Mouse (Mus musculus) C2C12 (cell line): Measurements from ENCODE around the gene Auts2. TPM values are rescaled to one million over a fixed set of nuclear protein-coding genes. Genes with fewer than 3 reads are reported as not detected.

Source experiments
- H3K27me3 ChIP-seq: one replicate; pipeline ENCODE4 v1.6.1; 2011; ENCODE audit not compliant: control insufficient read depth, insufficient read depth, insufficient read length
- H3K36me3 ChIP-seq: one replicate; pipeline ENCODE4 v1.6.1; 2011; ENCODE audit not compliant: control insufficient read depth, insufficient read depth
- H3K4me3 ChIP-seq: one replicate; pipeline ENCODE4 v1.5.1; 2011; ENCODE audit warnings: mild to moderate bottlenecking, control low read depth; ENCODE audit not compliant: poor library complexity, insufficient read depth, severe bottlenecking
- H3K79me2 ChIP-seq: one replicate; pipeline ENCODE4 v1.6.1; 2011; ENCODE audit not compliant: control insufficient read depth, insufficient read depth
- H3K79me3 ChIP-seq: one replicate; pipeline ENCODE4 v1.6.1; 2011; ENCODE audit warnings: low read depth, control low read depth
- H3ac ChIP-seq: one replicate; pipeline ENCODE3; 2011; ENCODE audit warnings: low read depth; ENCODE audit not compliant: control insufficient read depth, insufficient read length
- CEBPB ChIP-seq: IDR thresholded peaks from one replicate; pipeline ENCODE4 v1.6.1; 2011; ENCODE audit warnings: low read depth, mild to moderate bottlenecking, control low read depth, moderate library complexity
- CTCF ChIP-seq: IDR thresholded peaks from one replicate; pipeline ENCODE4 v1.5.1; 2011; ENCODE audit not compliant: control insufficient read depth, insufficient read depth, insufficient read length
- FOSL1 ChIP-seq: IDR thresholded peaks from one replicate; pipeline ENCODE4 v1.8.0; 2011; ENCODE audit warnings: mild to moderate bottlenecking, low read length; ENCODE audit not compliant: poor library complexity, insufficient read depth, severe bottlenecking
- MAX ChIP-seq: IDR thresholded peaks from one replicate; pipeline ENCODE4 v1.6.1; 2011; ENCODE audit warnings: mild to moderate bottlenecking, control low read depth
- MYOD1 ChIP-seq: IDR thresholded peaks from one replicate; pipeline ENCODE4 v1.6.1; 2011; ENCODE audit warnings: low read depth; ENCODE audit not compliant: control insufficient read depth, insufficient read length
- MYOG ChIP-seq: IDR thresholded peaks from one replicate; pipeline ENCODE4 v1.6.1; 2011; ENCODE audit not compliant: control insufficient read depth, insufficient read length; ENCODE audit errors: extremely low read depth
- USF1 ChIP-seq: IDR thresholded peaks from one replicate; pipeline ENCODE4 v1.6.1; 2011; ENCODE audit warnings: low read depth, mild to moderate bottlenecking, control low read depth, moderate library complexity
- polyA plus RNA-seq: library from polyadenylated mRNA; unstranded; fragments of >200 nt; fragmentation: generic; extraction: Trizol; gene quantifications from one replicate; pipeline ENCODE4 v1.2.1, GENCODE M21; 2012; ENCODE audit warnings: missing spikeins

Gene Auts2
- polyA plus RNA-seq, 1 experiment = 8.4 TPM

DNA sequence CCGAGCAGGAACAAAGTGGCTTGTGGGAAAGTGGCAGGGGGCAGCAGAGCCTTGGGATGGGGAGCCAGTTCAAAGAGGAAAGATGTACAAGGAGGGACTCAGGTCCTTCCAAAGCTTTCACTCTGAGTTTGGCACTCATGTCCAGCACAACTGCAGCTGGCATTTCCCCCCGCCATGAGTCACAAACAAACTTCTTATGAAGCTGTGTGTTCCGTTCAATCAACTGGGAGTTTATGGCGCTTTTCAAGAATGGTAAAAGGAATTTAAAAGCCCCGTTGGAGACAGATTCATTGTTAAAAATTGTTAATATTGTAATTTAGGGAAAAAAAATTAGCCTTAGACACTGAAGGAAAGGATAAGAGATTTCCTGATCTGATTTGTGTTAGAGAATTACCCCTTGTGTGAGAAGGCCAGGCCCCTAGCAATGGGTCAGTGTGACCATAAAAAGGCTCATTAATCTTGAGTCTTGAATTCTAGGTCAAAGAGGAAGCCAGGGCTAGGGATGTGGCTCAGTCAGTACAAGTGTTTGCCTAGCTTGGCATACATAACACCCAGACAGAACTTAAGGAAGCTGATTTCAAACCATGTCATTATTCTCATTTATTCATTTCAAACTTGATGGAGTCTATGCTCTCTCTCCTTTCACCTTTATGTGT lies 831.5 kb downstream of the Auts2 start:
- Histone ChIP-seq H3K79me2 (no peaks in the 10 kb centered on the region), H3K27me3 (no peaks in the 10 kb centered on the region), H3K4me3 (no peak overlapping the region), H3K36me3 (no peaks in the 10 kb centered on the region), H3K79me3 (no peaks in the 10 kb centered on the region), H3ac (no peak overlapping the region)
- TF ChIP-seq CTCF (no peak), FOSL1 (no peak)

DNA sequence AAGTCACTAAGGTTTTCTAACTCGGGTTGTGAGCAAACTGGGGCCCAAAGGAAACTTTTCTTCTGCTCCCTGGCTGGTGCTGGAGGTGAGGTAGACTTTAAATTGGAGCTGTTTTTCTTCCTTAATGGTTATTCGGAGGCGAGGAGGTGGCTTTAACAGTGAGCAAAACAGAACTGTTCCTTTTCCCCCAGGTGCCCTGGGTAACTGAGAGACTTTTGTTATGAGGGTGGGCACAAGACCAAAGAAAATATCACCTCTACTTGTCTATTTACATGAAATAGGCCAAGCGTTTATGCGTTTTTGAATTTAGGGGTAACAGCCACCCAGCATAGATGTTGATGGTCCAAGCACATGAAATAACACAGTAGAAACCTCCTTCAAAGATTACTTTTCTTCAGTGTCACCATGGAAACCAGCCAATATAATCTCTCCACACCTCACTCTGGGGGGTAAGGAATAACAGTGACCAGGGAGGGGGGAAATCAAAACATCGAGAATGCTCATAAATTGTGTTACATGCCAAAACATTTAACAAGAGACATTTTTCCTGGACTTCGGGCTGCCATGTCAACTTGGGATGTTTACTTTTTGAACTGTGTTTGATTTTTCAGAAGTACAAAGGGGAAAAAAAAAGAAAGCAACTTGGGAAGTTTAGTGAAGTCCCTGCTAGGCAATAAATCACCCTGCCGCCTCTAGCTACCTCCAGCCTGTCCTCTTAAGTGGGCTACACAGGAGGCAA lies 832.2 kb downstream of the Auts2 start:
- H3ac ChIP-seq = no peak overlapping the region
- no peaks in the 10 kb centered on the region for H3K27me3 ChIP-seq
- no peaks in the 10 kb centered on the region for H3K36me3 ChIP-seq
- H3K4me3 ChIP-seq = no peak overlapping the region
- H3K79me3 ChIP-seq = no peaks in the 10 kb centered on the region
- H3K79me2 ChIP-seq = no peaks in the 10 kb centered on the region
- no peak for TF ChIP-seq MAX
- no peak for TF ChIP-seq CEBPB
- no peak for TF ChIP-seq CTCF
- no peak for TF ChIP-seq USF1
- no peak for TF ChIP-seq MYOD1
- TF ChIP-seq MYOG = no peak
- TF ChIP-seq FOSL1 = no peak

DNA sequence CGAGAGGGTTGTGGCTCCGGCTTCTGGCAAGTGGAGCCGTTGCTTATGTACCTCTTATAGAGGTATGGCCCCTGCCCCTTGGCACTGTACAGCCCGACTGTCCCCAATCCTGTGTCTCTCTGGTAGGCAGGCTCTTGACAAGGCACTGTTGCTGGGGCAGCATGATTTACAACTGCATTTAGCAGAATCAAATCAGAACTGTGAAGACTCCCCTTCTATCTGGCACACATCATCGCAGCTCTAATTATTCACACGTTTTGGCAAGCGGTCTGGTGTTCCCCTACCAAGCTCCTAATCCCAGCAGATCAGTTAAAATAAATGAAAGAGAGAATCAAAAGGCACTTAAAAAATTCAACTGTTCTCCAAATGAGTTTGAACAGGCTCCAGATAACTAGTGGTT lies 835.7 kb downstream of the Auts2 start:
- Histone ChIP-seq H3K36me3 (no peaks in the 10 kb centered on the region), H3K27me3 (no peaks in the 10 kb centered on the region), H3K79me2 (no peaks in the 10 kb centered on the region), H3K4me3 (no peak overlapping the region), H3ac (no peak overlapping the region), H3K79me3 (no peaks in the 10 kb centered on the region)
- no peak for TF ChIP-seq USF1
- TF ChIP-seq FOSL1 = no peak
- TF ChIP-seq MYOD1 = no peak
- no peak for TF ChIP-seq MAX
- no peak for TF ChIP-seq CEBPB
- no peak for TF ChIP-seq MYOG
- no peak for TF ChIP-seq CTCF

DNA sequence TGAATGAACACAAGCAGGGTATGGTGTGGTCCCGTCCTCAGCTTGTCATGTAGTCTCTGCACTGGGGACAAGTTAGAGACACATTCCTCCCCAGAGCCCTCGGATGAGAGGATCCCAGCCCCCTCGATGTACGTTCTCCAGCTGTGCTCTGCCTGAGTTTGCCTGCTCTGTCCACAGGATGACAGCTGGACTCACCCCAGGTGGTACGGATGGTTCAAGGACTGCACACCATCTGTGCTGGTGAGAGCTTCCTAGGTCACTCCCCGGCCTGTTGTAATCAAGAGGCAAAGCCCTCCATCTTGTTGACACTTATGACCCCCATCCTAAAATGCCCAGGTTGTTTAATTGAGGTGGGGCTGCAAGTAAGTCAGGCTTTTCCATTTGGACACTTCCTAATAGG lies 839.4 kb downstream of the Auts2 start:
- no peak overlapping the region for H3K4me3 ChIP-seq
- TF ChIP-seq USF1 = no peak
- TF ChIP-seq MYOD1 = no peak
- no peak for TF ChIP-seq CEBPB
- TF ChIP-seq CTCF = no peak
- TF ChIP-seq MAX = no peak
- no peak for TF ChIP-seq FOSL1
- TF ChIP-seq MYOG = no peak
- no peaks in the 10 kb centered on the region for H3K79me3 ChIP-seq
- H3K27me3 ChIP-seq = no peaks in the 10 kb centered on the region
- no peaks in the 10 kb centered on the region for H3K36me3 ChIP-seq
- H3K79me2 ChIP-seq = no peaks in the 10 kb centered on the region
- H3ac ChIP-seq = no peak overlapping the region

DNA sequence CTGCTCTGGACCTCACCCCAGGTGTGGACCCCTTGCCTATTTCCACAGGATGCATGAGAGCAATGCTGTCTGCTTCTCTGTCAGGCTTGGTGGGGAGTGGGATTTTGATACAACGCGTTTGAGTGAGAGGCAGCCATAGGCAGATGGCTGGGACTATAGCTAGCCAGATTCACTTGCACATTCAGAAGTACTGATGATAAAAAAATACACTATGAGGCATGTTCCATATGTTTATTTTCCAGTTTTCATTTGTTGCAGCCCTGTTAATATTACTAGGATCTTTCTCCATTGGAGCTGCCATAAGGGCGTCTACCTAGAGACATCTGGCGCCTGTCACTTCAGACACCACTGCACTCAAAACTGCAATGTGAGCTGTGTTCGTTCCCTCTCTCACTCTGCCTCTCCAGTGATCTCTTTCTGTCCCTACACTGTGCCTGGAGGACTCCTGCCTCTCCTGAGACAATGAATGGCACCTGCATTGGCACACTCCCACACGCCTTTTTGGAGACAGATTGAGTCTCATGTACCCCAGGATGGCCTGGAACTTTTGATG lies 840.2 kb downstream of the Auts2 start:
- Histone ChIP-seq H3K79me3 (no peaks in the 10 kb centered on the region), H3K4me3 (no peak overlapping the region), H3K79me2 (no peaks in the 10 kb centered on the region), H3K27me3 (no peaks in the 10 kb centered on the region), H3K36me3 (no peaks in the 10 kb centered on the region), H3ac (no peak overlapping the region)
- TF ChIP-seq CTCF (no peak), MYOD1 (no peak), MYOG (no peak), MAX (no peak), CEBPB (no peak), USF1 (no peak)
